Mouse (Mus musculus) cerebellum, adult 11 months (tissue): ENCODE results near the gene Fgd6.

Source experiments
- DNase-seq: peaks from one replicate; pipeline ENCODE4 v3.0.0; 2022

Gene Fgd6

DNA sequence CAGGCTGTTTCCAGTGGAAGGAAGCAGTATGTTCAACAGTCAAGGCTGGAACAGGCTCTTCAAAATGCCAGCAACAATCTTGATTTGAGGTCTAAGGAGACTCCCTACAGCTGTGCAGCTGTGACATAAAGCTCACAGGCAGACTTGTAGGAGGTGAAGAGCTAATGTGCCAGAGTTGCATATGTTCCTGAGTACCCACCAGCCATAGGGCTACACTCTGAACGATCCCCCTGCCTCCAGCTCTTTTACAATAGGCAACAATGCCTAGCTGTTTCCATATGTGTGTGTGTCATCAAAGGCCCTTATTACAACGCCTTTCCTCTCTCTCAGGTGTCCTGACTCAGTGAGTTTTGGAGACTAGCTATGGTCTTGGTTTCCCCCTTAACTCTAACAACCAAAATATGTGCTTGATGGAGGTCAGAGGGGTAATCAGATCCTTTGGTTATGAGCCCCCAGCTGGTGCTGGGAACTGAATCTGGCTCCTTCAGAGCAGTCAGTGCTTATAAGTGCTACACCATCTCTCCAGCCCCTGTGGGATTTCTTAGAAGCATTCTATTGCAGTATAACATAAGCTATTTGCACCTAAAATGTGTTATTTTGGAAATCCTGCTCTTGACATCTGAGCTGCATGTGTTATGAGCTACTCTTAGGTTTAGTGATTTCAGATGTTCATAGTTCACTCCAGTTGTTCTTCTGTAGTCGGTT is 104.6 kb downstream of the Fgd6 start:
- no peak for DNase-seq

DNA sequence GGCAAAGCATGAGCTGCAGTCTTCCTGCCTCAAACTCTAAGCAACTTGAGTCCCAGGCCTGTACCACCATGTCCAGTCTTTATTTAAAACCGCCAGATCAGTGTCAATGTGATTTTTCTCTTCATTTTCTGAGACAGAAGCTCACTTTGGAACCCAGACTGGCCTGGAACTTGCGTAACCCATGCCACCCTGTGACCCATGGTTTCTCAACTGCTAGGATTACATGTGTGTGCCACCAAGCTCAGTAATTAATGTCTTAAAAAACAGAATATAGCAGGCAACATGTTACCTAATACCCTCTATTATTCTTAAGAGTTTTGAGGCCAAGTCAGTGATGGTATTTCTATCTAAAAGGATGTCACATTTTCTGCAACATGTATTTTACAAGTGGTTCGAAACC is 106.6 kb downstream of the Fgd6 start:
- DNase-seq, result no peak

DNA sequence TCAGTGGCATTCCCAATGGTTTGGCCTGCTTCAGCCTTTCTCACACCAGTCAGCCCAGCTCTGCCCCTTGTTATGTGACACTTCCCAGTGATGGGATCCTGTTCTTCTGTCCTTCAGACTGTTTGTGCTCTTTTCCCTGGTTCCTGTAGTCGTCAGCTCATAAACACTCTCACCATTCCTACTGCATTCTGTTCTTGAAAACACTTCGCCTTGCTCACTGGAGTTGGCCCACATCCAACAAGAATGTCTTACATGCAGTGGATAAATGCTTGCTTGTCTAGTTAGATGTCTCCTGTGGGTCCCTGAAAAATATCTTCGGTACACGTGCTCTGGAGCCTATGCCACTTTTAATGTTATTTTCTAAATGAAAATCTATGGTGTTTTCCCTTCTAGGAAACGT is 108.8 kb downstream of the Fgd6 start:
- DNase-seq, result no peak

DNA sequence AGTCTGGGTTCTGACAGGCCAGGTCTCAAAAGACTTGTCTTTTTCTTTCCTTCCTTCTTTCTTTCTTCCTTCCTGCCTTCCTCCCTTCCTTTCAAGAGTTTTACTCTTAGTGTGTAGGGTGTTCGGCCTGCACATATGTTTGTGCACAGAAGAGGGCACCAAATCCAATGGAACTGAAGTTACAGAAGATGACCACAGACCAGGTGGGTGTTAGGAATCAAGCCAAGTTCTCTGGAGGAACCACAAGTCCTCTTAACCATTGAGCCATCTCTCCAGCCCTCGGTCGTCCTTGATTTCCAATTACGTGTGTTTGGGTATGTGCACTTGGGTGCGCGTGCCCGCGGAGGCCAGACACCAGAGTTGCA is 111.6 kb downstream of the Fgd6 start:
- no peak for DNase-seq

DNA sequence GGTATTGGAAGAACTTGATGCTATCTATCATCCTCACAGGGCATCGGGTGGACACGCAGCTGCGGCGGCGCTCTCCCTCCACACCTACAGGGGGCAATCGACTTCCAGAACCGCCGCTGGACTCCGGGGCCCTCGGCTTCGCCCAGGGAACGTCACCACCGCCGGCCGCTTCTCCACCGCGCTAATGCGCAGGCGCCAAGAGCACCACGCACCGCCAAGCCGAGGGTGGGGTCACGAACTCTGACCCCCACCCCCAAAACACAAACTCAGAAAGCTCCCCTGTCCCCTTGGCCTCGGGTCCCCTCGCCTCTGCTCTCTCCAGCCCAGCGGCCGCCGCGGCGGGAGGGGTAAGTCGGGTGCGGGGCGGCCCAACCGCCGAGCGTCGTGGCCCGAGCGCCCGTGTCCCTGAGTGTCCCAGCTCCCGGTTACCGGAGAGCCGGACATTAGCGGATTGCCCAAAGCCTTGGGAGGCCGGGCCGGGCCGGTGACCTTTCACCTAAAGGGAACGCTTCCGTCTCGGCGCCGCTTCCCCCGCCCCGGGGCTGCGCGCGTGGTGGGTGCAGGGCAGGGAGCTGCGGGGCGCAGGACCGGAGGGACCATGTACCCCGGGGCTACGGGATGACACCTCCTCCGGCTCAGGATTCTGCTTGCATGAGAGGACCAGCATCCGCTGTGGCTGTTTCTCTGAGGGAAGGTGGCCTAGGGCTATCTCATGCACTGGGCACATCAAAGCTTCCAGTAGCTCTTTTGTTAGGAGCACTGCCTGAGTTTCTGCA is 112.1 kb downstream of the Fgd6 start, which contains the start of gene Nr2c1:
TSS of gene Nr2c1 (plus strand) at position 268 of the 776 bp plus-strand sequence.
- DNase-seq, result peak; percentile 93

DNA sequence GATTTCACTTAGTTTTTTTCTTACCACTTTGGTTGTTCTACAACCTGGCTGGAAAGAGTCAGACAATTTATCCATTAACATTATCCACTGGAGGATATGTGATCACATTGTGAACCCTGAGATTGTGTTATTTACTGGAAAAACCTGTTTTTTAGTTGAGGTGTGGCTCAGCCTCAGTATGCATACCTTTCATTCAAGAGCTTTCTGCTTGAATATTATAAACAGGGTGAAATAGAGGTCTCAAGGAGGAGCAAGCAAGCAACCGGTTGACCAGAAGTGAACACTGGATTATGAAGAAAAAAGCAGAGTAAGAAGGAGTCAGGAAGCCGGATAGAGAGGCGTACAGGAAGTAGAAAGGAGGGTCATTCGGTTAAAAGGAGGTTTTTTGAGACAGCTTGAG is 115.7 kb downstream of the Fgd6 start:
- DNase-seq, result no peak

DNA sequence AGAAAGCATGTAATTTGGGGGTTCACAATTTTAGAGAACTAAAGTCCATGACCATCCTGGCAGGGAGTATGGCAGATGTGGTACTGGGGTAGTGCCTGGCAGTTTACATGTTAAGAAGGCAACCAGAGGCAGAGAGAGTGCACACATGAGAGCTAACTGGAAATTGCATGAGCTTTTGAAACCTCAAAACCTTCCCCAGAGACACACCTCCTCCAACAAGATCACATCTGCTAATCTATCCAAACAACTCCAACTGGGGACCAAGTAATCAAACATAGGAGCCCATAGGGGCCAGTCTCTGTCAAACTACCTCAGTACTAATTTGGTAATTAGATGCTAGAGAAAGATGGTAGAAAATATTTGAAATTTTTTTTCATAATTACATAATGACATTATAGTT is 118.0 kb downstream of the Fgd6 start:
- DNase-seq, result no peak

DNA sequence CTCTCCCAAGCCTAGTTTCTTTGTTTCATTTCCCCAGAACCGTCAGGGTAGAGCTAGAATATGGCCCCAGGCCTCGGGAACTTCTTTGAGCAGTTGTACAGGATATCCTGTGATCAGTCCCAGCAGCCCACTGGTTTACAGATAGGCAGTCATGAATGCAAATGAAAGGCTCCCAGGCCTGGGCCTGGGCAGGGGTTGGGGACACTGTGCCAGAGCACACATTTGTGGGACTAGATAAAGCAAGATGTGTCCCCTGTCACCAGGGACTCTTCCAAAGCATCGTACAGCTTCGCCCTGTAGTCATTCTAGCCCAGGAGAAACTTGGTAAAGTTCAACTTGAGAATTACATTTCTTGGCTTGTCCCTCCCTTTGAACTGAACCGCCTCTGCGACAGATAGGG is 123.2 kb downstream of the Fgd6 start:
- no peak for DNase-seq

DNA sequence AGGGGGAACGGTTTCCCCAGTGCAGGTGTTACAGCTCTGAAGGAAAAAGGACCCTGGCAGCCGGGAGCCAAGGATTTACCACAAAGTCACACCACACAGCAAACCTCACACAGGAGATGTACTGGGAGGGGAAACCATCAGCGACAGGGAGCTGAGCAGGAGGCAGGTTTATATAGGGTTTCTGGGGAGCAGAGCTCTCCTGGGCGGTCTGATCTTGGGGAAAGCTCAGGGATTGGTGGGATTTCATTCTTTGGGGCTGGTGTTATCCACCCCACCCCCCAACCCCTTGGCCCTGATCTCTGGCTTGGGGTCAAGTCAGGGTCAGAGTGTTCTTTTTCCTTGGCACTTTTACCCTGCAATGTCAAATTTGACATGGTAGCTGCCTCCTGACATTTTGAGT is 123.6 kb downstream of the Fgd6 start:
- DNase-seq, result no peak

DNA sequence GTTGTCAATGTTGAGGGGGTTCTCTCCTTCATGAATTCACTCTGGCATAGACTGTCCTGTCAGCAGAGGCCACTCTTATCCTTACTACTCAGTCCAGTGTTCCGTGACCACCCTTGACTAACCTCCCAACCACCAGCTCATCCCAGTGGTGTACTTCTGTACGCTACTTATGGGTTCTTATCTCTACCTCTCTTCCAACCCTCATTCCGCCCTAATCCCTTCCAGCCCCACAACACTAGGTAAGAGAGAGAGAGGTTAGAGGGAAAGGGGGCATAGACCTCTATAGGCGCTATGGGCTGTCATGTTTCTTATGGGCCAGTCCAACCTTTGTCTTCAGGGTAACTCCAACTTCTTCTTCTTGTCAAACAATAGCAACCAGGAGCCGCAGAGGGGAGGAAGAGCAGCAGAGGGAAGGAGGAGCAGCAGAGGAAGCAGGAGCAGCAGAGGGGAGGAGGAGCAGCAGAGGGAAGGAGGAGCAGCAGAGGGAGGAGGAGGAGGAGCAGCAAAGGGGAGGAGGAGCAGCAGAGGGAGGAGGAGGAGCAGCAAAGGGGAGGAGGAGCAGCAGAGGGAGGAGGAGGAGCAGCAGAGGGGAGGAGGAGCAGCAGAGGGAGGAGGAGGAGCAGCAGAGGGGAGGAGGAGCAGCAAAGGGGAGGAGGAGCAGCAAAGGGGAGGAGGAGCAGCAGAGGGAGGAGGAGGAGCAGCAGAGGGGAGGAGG is 125.4 kb downstream of the Fgd6 start:
- DNase-seq, result no peak

DNA sequence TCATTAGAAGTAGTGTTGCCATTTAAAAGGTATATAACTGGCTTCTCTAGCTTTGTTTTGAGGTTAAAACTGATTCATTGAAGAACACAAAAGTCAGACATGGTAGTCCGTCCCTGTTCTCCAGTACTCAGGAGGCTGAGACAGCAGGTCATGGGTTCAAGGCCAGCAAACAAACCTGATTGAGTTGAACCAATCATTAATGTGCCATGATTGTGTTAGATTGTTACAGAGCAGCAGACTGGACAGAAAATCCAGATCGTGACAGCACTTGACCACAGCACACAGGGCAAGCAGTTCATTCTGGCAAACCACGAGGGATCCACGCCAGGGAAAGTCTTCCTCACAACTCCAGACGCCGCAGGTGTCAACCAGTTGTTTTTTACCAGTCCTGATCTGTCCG is 126.2 kb downstream of the Fgd6 start:
- DNase-seq, result no peak

DNA sequence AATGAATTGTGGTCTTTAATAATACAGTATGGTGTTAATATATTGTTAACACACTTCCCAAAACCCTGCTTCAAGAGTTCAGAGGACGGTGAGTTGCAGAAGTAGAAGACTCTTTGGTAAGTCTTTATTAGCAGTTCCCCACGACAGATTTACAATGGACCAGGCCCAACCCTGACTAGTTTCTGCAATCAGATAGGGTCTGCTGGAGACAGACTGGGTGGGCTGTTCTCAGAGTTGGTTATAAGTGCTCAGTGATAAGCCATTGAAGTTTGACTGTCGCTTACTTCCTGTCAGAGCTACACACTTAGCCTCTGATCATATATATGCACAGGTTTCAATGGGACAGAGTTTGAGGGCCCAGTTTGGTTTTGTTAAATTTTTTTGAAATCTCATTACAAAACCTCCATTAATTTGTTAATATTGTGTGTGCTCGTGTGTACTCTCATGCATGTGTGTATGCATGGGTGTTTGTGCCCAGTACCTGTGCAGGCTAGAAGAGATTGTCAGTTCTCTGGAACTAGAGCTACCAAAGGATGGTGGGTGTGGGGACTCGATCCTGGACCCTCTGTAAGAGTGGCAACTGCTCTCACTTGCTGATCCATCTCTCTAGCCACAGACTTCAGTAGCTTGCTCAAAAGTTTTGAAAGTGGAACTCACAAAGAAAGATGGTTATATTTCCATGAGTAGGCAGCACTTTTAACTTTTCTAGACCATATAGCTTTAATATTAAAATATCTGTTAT is 128.5 kb downstream of the Fgd6 start:
- DNase-seq, result no peak

DNA sequence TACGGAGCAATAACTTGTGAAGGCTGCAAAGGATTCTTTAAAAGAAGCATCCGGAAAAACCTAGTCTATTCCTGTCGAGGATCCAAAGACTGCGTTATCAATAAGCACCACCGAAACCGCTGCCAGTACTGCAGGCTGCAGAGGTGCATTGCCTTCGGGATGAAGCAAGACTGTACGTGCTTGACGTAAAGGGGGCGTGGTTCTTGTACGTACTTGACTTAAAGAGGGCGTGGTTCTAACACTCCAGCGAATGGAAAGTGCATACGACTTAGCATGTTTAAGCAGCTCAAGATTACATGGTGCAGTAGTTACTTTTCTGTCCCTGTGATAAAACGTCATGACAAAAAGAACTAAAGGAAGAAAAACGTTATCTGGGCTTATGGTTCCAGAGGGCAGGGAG is 129.6 kb downstream of the Fgd6 start:
- no peak for DNase-seq

DNA sequence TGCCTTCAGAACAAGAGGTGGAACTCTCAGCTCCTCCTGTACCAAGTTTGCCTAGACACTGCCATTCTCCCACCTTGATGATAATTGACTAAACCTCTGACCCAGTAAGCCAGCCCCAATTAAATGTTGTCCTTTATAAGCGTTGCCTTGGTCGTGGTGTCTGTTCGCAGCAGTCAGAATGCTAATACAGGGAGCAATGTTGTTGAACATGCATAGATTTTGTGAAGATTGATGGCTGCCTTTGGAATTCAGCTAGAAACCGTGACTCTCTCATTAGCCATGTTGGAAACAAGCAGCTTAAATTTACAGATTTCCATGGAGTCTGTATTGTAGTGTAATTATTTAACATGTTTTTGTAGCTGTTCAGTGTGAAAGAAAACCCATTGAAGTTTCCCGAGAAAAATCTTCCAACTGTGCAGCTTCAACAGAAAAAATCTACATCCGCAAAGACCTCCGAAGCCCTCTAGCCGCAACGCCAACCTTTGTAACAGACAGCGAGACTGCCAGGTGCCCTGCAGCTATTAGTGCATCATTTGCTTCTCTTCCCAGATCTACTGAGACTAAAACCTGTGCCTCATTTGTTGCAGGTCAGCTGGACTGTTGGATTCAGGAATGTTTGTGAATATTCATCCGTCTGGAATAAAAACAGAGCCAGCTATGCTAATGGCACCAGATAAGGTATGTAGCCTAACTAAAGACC is 131.4 kb downstream of the Fgd6 start:
- no peak for DNase-seq

DNA sequence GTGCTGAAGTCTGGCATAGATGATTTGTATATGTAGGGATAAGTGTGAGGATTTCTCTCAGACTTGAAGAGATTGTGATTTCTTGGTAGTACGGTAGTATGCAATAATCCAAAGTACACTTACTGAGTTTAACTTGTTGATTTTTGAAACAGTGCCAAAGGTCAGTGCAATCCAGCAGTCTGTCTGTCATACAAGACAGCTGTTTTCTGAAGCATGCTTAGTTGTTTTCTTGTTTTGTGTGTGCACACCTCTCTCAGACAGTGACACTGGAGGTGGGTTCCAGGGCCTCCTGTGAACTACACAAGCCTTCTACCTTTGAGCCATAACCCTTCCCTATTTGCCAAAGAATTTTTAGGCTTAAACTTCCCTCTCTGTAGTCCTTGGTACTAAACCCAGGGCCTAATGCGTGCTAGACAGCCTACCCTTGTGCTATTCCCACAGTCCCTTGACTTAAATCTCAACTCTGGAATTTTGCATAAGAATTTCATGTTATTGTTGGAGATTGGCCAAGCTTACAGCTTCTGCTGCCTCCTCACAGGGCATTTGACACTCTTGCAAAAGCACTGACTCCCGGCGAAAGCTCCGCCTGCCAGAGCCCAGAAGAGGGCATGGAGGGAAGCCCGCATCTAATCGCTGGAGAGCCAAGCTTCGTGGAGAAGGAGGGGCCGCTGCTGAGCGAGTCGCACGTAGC is 135.8 kb downstream of the Fgd6 start:
- DNase-seq, result no peak

DNA sequence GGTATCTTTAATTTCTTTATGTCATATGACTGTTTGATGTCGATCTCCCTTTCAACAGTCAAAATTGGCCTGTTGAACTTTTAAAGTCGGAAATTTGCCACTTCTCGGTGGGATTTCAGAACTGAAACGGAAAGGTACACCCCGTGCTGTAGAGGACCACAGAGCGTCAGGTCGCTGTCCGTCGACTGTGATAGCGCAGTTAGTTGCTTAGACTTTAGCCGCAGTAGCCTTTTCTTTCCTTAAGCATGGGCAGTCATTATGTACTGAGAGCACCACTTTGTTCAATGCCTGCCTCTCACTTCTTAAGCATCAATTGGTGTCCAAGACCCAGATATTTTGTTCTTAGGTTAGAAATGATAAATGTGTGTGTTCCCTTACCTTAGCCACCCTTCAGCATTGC is 136.3 kb downstream of the Fgd6 start:
- DNase-seq, result no peak

DNA sequence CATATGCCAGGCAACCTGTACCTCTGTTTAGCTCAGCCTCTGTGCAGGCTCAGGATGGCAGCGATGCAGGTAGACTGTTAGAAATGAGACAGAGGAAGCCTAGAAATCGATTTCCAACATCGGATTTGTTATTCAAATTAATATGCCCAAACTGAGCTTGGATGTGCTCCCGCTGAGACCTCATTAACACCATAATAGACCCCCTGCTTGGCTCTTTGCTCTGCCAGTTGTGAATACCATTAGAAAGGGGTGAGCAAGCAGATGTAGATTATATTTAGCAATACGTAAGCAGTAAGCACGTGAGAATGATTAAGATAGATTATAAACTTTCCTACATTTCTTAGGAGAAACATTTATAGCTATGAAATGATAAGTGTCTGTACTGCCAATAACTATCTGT is 136.9 kb downstream of the Fgd6 start:
- no peak for DNase-seq

DNA sequence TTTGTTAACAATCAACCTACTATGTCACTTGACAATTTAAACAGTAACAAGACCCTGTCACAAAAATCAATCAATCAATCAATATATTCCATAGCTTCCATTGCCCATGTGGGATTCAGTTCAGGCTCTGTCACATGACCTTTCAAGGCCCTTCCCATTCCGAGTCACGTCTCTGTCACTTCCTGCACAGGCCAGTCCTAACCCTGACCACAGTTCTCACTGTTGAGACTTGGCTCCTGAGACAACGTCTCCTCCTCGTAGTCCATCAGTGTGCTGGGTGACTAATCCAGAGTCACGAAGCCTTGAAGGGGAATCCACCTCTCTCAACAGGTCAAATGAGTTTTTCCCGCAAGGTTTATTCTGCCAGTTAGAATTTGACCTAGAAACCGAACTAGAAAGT is 138.9 kb downstream of the Fgd6 start:
- no peak for DNase-seq

DNA sequence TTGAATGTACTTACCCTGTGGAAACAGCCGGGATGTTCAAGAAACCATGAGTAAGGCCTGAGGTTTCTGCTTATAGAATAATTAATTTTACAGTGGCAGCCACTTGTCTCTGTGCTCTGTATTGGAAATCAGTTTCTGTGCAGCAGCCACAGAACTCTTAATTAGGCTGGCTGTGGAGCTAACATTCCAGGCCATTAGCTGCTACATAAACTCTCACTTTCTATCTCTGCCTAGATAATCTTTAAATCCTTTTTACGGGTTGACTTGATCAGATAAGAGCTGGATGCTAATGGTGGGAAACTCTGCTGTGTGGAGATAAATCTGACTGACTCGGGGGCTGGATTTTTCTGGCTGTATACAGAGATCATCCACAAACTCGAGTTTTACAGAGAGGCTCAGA is 147.4 kb downstream of the Fgd6 start:
- DNase-seq, result no peak
